Mouse (Mus musculus) myocyte (in vitro differentiated cells): Measurements from ENCODE around the gene Rad51b.

Source experiments
- MAX ChIP-seq: IDR thresholded peaks from one replicate; pipeline ENCODE4 v1.6.1; 2011; ENCODE audit warnings: low read depth, mild to moderate bottlenecking, control low read depth
- MYOD1 ChIP-seq, 3 experiments: IDR thresholded peaks; one replicate each; pipeline ENCODE4 v1.6.1; 2011; ENCODE audit warnings: control low read depth in 2 of 3, low read depth in 2 of 3, mild to moderate bottlenecking in 2 of 3, moderate library complexity in 1 of 3; ENCODE audit not compliant: insufficient read length in 2 of 3, control insufficient read depth in 1 of 3
- POLR2A ChIP-seq: IDR thresholded peaks from one replicate; pipeline ENCODE4 v1.6.1; 2011; ENCODE audit warnings: low read depth, mild to moderate bottlenecking, control low read depth, moderate library complexity; ENCODE audit not compliant: insufficient read length
- POLR2AphosphoS2 ChIP-seq: IDR thresholded peaks from one replicate; pipeline ENCODE4 v1.6.1; 2011; ENCODE audit warnings: low read depth, control low read depth; ENCODE audit not compliant: insufficient read length
- TCF12 ChIP-seq: IDR thresholded peaks from one replicate; pipeline ENCODE4 v1.6.1; 2011; ENCODE audit warnings: mild to moderate bottlenecking, control low read depth; ENCODE audit not compliant: poor library complexity, insufficient read depth, severe bottlenecking

DNA sequence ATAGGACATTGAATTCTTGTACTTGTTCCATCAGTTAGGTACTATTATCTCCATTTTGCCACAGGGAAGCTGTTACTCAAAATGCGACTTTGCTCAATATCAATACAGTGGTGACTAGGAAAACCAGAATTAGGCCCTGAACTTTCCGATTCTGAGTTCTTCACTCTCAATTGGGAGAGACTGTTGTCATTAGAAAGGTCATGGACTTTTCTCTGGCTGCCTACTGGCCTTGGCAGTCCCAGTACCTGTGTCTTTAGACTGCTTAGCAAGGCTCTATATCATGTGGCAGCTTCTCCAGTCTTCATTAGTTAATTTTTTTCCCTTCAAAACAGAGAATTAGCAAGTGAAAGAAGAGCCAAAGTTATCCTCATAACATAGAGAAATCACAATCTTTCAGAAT is 288.3 kb downstream of the Rad51b start:
- no peak for TF ChIP-seq POLR2A
- no peak for TF ChIP-seq POLR2AphosphoS2
- no peak for TF ChIP-seq TCF12
- no peak for TF ChIP-seq MAX
- no peak for TF ChIP-seq MYOD1 (IDR thresholded peaks at IDR 0.05; ENCODE audit: control insufficient read depth in 1 of 3, insufficient read length in 2 of 3, low read depth in 2 of 3)
